Mouse (Mus musculus): ENCODE data around the gene Mefv. TPM values are rescaled to one million over a fixed set of nuclear protein-coding genes. Genes with fewer than 3 reads are reported as not detected.

Gene Mefv
- total and polyA plus RNA-seq, 2 experiments = 0.09 to 0.46 TPM

DNA sequence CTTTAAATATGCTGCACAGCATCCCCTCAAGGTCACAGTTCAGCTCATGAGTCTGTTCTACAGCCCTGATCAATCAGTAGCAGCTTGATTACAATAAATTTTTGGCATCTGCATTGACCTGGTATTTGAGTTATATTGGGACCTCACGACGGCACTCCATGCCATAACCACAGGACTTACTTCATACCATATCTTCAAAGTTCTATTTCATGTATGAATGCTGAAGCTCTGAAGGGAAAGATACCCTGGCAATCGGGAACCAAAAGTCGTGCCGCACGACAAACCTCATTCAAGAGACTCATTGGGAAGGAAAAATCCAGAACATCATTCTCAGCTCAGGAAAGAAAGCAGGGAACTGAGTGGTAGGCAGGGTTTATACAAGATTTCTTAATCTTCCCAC is 24.6 kb upstream of the Mefv start:
- H3K36me3 ChIP-seq (ENCODE audit: control insufficient read depth, insufficient read depth, low read length) = peaks cover 11% of the 10 kb centered on the region
- no peak overlapping the region for H3K4me3 ChIP-seq (ENCODE audit: insufficient read depth, low read depth, low read length)
- WGBS = 98% methylated on average over 6 of the region's 6 CpGs
- no peak overlapping the region for H3K27ac ChIP-seq (replicated peaks; ENCODE audit: insufficient read depth, low read depth, low read length)
- no peak overlapping the region for H3K9ac ChIP-seq (ENCODE audit: low read depth, low read length)
- peaks cover 14% of the 10 kb centered on the region; the same call in 1 of the 2 replicates for H3K79me2 ChIP-seq (ENCODE audit: control insufficient read depth, insufficient read depth, low read length)
- TF ChIP-seq CTCF (IDR thresholded peaks at IDR 0.05; ENCODE audit: low read depth, low read length) = no peak
- TF ChIP-seq POLR2A (IDR thresholded peaks at IDR 0.05; ENCODE audit: extremely low read depth, insufficient read depth, low read length) = no peak
- H3K4me1 ChIP-seq (ENCODE audit: control insufficient read depth, insufficient read depth, low read length) = peaks cover 7% of the 10 kb centered on the region; the same call in 1 of the 2 replicates
- no peak for DNase-seq (ENCODE audit: extremely low read depth, low read depth, low spot score)
- no peaks in the 10 kb centered on the region for H3K27me3 ChIP-seq (ENCODE audit: control insufficient read depth, insufficient read depth, low read length)

DNA sequence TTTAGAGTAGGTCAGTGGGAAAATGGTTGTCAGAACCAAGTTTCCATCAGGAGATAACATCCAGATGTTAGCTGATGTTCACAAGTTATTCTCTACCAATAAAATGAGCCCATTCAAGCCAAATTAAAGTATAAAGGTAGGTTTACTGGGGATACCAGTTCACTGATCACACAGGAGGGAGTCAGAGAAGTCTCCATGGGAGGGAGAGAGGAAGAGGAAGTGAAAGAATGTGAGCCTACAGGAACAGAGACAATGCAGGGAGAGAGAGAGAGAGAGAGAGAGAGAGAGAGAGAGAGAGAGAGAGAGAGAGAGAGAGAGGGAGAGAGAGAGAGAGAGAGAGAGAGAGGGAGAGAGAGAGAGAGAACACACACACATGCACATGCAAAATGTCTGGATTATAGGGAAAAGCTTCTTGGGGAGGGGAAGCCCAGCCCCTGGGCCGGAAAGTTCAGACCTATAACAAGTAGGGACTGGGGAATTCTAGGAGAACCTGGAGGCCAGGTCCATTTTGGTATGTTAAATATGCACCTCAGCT is 15.4 kb upstream of the Mefv start:
- TF ChIP-seq CTCF (IDR thresholded peaks at IDR 0.05; ENCODE audit: low read depth, low read length) (no peak), POLR2A (IDR thresholded peaks at IDR 0.05; ENCODE audit: extremely low read depth, insufficient read depth, low read length) (no peak)
- Histone ChIP-seq H3K79me2 (ENCODE audit: control insufficient read depth, insufficient read depth, low read length) (no peaks in the 10 kb centered on the region), H3K36me3 (ENCODE audit: control insufficient read depth, insufficient read depth, low read length) (no peaks in the 10 kb centered on the region), H3K4me3 (ENCODE audit: insufficient read depth, low read depth, low read length) (no peak overlapping the region), H3K4me1 (ENCODE audit: control insufficient read depth, insufficient read depth, low read length) (no peaks in the 10 kb centered on the region), H3K9ac (ENCODE audit: low read depth, low read length) (no peak overlapping the region), H3K27me3 (ENCODE audit: control insufficient read depth, insufficient read depth, low read length) (no peaks in the 10 kb centered on the region), H3K27ac (replicated peaks; ENCODE audit: insufficient read depth, low read depth, low read length) (no peak overlapping the region)
- WGBS = 71% methylated on average over 1 of the region's 1 CpGs
- no peak for DNase-seq (ENCODE audit: extremely low read depth, low read depth, low spot score)

DNA sequence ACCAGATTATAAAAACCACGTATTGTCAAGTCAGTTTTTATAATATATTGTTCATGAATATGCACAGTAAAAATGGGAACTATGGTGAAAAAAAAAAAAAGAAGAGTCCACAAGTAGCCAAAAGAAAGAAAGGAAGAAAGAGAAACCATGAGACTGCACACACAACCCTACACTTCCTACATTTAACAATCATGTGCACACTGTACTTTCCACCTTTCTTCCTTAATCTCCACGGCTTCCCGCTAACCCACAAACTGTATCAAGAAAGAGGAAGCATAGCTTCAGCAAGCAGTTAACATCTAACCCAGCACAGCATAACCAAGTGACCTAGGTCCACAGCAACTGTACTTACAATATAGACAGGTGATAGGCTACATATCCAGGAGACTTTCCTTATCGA is 14.7 kb upstream of the Mefv start:
- Histone ChIP-seq H3K27ac (replicated peaks; ENCODE audit: insufficient read depth, low read depth, low read length) (no peak overlapping the region), H3K27me3 (ENCODE audit: control insufficient read depth, insufficient read depth, low read length) (no peaks in the 10 kb centered on the region), H3K4me3 (ENCODE audit: insufficient read depth, low read depth, low read length) (no peak overlapping the region), H3K4me1 (ENCODE audit: control insufficient read depth, insufficient read depth, low read length) (no peaks in the 10 kb centered on the region), H3K36me3 (ENCODE audit: control insufficient read depth, insufficient read depth, low read length) (no peaks in the 10 kb centered on the region), H3K9ac (ENCODE audit: low read depth, low read length) (no peak overlapping the region), H3K79me2 (ENCODE audit: control insufficient read depth, insufficient read depth, low read length) (no peaks in the 10 kb centered on the region)
- 75% methylated on average over 4 of the region's 4 CpGs for WGBS
- TF ChIP-seq CTCF (IDR thresholded peaks at IDR 0.05; ENCODE audit: low read depth, low read length) (no peak), POLR2A (IDR thresholded peaks at IDR 0.05; ENCODE audit: extremely low read depth, insufficient read depth, low read length) (no peak)
- DNase-seq (ENCODE audit: extremely low read depth, low read depth, low spot score) = peak; percentile 31

DNA sequence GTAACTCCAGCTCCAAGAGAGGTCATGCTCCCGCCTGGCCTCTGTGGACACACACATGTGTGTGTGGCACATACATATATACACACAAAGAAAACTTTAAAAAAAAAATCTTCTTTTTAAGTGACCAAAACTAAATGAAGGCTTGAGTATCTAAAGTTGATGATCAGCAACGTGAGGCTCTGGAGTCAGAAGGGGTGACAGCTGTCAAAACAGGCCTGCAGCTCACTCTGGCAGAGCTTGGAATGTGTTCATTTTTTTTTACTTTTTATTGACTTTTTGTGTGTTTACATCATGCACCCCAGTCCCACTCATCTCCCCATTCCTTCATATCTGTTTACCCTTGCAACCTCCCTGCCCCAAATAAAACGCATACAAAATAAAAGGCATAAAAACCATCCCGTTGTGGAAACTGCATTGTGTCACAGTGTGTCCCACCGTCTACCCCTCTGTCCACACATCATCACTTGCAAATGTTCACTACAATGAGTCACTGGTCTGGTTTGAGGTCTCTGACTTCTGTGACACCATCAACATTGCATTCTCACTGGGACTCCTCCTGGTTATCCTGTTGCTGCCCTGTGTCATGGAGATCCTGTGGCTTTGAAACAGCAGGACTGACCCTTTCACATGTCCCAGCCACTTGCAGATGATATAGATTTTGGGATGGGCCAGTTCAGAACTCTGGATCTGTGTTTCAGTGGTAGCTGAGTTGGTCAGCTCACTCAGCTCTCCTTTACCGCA is 10.3 kb upstream of the Mefv start:
- no peak for DNase-seq (ENCODE audit: extremely low read depth, low read depth, low spot score)
- Histone ChIP-seq H3K9ac (ENCODE audit: low read depth, low read length) (no peak overlapping the region), H3K4me1 (ENCODE audit: control insufficient read depth, insufficient read depth, low read length) (no peaks in the 10 kb centered on the region), H3K36me3 (ENCODE audit: control insufficient read depth, insufficient read depth, low read length) (no peaks in the 10 kb centered on the region), H3K4me3 (ENCODE audit: insufficient read depth, low read depth, low read length) (no peak overlapping the region), H3K27ac (replicated peaks; ENCODE audit: insufficient read depth, low read depth, low read length) (no peak overlapping the region), H3K27me3 (ENCODE audit: control insufficient read depth, insufficient read depth, low read length) (no peaks in the 10 kb centered on the region), H3K79me2 (ENCODE audit: control insufficient read depth, insufficient read depth, low read length) (no peaks in the 10 kb centered on the region)
- WGBS = 80% methylated on average over 6 of the region's 6 CpGs
- no peak for TF ChIP-seq POLR2A (IDR thresholded peaks at IDR 0.05; ENCODE audit: extremely low read depth, insufficient read depth, low read length)
- TF ChIP-seq CTCF (IDR thresholded peaks at IDR 0.05; ENCODE audit: low read depth, low read length) = no peak

DNA sequence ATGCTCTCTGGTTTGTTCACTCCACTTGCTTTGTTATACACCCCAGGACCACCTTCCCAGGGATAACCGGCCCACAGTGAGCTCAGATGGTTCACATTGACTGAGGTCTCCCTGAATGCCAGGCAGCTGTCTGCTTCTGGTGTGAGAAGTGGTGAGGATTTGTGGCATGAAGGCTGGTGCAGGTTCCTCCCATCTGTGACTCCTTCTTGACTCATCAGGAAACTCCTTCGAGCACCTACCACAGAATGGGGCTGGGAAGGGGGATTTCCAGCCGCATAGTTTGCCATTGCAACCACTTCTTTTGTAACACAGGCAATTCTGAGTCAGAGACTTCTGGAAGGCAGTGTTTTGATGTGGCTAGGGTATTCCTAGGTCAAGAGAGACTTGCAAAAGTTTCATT is 5.3 kb upstream of the Mefv start:
- DNase-seq (ENCODE audit: extremely low read depth, low read depth, low spot score) = no peak
- H3K27ac ChIP-seq (replicated peaks; ENCODE audit: insufficient read depth, low read depth, low read length) = no peak overlapping the region
- H3K36me3 ChIP-seq (ENCODE audit: control insufficient read depth, insufficient read depth, low read length) = no peaks in the 10 kb centered on the region
- H3K4me3 ChIP-seq (ENCODE audit: insufficient read depth, low read depth, low read length) = no peak overlapping the region
- no peaks in the 10 kb centered on the region for H3K27me3 ChIP-seq (ENCODE audit: control insufficient read depth, insufficient read depth, low read length)
- no peaks in the 10 kb centered on the region for H3K79me2 ChIP-seq (ENCODE audit: control insufficient read depth, insufficient read depth, low read length)
- no peaks in the 10 kb centered on the region for H3K4me1 ChIP-seq (ENCODE audit: control insufficient read depth, insufficient read depth, low read length)
- TF ChIP-seq POLR2A (IDR thresholded peaks at IDR 0.05; ENCODE audit: extremely low read depth, insufficient read depth, low read length) = no peak
- TF ChIP-seq CTCF (IDR thresholded peaks at IDR 0.05; ENCODE audit: low read depth, low read length) = no peak
- no peak overlapping the region for H3K9ac ChIP-seq (ENCODE audit: low read depth, low read length)
- WGBS = 71% methylated on average over 3 of the region's 3 CpGs

DNA sequence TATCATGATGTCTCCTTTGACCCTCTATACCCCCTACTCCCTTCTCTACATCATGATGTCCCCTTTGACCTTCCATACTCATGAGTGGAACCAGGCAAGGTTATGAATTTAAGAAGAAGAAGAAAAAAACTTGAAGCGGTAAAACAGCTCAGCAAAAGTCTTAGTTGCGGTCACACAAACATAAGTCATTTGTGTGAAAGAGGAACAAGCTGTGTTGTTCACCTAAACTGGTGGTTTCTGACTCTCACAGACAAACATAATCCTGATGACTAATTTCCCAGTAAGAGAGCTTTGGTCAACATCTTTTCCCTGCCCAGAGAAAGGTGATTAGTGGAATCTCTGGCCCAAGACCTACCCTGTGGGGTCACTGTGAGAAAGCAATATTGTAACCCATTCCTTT is 3.2 kb downstream of the Mefv start:
- peak; percentile 23 for DNase-seq (ENCODE audit: extremely low read depth, low read depth, low spot score)
- Histone ChIP-seq H3K4me3 (ENCODE audit: insufficient read depth, low read depth, low read length) (no peak overlapping the region), H3K27me3 (ENCODE audit: control insufficient read depth, insufficient read depth, low read length) (no peaks in the 10 kb centered on the region; the same call in 1 of the 2 replicates), H3K27ac (replicated peaks; ENCODE audit: insufficient read depth, low read depth, low read length) (no peak overlapping the region), H3K4me1 (ENCODE audit: control insufficient read depth, insufficient read depth, low read length) (no peaks in the 10 kb centered on the region), H3K36me3 (ENCODE audit: control insufficient read depth, insufficient read depth, low read length) (no peaks in the 10 kb centered on the region), H3K79me2 (ENCODE audit: control insufficient read depth, insufficient read depth, low read length) (no peaks in the 10 kb centered on the region), H3K9ac (ENCODE audit: low read depth, low read length) (no peak overlapping the region)
- WGBS = 83% methylated on average over 2 of the region's 2 CpGs
- TF ChIP-seq POLR2A (IDR thresholded peaks at IDR 0.05; ENCODE audit: extremely low read depth, insufficient read depth, low read length) (no peak), CTCF (IDR thresholded peaks at IDR 0.05; ENCODE audit: low read depth, low read length) (no peak)
